Mouse (Mus musculus) right cerebral cortex, adult 2 months (tissue): ENCODE measurements around the gene Acat2.
"Not testable (repeated sequence)": the region's sequence is repeated elsewhere in the genome, so short reads cannot be mapped to it uniquely, and the experiment has no call there.

Source experiments
- DNase-seq, 2 experiments: peaks; one replicate each; pipeline ENCODE4 v3.0.0; 2021 to 2022; ENCODE audit warnings: low spot score in 2 of 2

Acat2 gene

DNA sequence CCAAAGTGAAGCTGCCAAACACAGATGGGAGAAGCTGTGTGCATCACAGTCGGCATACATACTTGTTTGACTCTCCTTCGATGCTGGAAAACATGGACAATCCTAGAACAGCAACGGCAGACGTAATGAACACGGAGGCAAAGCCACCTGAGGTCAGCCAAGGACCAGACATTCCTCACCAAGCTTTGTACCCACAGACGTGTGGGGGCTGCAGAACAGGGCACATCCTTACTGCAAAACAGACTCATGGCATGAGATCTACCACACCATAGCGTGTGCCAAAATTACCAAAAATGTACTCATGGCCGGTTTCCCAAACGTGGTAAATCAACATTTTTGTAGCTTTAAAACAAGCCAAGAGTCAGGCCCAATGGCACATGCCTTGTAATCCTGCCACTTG, 54.1 kb downstream of the Acat2 start:
- no peak for DNase-seq

DNA sequence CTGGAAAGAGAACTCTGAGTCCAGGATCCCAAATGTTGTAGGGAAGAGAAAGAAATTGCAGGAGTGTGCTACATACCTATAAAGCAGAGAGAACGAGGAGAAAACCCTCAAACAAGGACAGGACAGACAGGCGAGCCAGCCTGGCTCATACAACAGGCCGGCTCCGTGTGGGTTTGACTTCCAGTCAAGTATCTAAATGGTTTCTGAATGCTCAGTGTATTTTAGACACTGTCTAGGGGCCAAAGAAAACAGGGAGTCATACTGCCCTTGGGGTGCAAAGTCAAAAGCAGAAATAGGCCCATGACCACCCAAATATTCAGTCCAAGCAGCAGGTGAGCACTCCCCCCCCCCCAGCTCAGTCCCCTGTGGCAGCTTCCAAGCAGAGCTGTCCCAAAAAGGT, 54.7 kb downstream of the Acat2 start:
- DNase-seq, result no peak

DNA sequence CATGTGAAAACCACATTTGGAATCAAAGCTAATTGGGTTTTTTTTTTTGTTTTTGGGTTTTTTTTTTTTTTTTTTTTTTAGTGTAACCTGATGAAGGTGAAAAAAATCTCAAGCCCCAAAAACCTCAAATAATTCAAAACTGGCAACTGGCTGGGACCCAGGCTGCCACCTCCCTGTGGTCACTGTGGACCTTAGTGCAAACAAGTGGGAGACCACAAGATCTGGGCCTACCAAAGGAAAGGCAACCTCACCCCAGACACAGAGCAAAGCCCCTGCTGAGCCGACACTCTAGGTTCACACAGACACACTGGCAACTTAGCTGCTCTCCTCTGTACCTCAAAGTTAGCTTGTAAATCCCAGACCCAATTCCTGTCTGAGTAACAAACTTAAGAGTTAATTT, 56.2 kb downstream of the Acat2 start:
- DNase-seq, result no peak

DNA sequence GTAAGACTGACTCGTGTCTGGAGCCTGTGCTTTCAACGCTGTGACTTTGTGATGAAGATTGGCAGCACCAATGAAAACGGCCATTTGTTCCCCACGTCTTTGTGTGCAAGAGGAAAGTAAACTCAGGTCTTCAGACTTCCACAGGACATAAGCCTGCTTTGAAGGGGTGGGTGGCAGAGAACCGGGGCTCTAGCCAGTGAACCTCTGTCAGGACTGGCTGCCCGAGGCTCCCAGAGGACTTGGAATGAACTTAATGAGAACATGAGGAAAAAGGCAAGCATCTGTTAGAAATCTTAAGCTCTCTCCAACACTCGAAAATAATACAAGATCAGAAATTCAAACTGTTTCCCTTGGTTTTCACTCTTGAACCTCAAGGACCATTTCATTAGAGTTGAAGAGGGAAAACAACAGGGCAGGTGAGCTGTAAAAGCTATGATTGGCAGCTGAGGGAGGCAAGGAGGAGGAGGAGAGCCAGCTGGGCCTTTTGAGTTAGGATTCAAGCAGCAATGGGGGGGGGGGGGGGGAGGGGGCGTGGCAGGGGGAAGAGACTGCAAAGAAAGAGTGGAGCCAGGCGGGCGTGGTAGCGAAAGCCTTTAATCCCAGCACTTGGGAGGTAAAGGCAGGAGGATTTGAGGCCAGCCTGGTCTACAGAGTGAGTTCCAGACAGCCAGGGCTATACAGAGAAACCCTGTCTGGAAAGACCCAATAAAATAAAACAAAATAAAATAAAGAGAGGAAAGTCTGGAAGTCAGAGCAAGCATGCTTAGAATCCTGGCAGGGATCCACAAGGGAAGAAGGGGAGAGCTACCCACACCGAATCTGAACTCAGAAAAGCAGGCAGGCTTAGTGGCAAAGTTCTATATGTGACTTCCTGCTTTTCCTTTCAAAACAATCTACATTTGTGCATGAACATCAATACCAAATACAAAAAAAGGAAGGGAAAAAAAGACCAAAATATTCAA, 56.9 kb downstream of the Acat2 start:
- DNase-seq, result no peak

DNA sequence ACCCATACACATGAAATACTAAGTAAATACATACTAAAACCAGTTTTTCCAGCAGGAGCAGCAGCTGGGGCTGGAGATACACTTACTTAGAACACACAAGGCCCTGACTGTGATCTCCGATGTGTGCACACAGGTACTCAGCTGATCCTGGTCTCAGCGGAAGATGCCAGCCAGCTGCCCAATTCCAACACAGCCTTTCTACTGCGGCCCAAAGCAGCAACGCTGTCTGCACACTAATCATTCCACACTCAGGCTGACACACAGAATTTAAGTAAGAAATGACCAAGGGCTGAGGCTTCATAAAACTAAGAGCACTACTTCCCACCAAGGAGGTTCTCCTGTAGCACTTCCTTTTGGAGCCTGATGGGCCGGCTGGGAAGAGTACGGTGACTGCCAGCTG, 58.3 kb downstream of the Acat2 start:
- DNase-seq, result no peak

DNA sequence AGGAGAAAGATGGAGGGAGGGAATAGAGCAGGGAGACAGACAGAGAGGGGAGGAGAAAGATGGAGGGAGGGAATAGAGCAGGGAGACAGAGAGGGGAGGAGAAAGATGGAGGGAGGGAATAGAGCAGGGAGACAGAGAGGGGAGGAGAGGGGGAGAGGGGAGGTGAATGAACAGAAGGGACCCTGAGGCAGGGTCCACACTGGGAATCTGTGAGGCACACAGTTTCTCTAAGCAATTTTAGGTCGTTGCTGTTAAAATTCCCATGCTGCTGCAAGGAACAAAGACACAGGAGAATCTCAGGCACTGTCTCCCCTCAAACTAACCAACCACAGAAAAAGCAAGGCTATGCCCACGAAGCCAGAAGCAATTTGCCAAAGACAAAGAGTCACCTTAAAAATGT, 61.9 kb downstream of the Acat2 start:
- not testable (repeated sequence) for DNase-seq

DNA sequence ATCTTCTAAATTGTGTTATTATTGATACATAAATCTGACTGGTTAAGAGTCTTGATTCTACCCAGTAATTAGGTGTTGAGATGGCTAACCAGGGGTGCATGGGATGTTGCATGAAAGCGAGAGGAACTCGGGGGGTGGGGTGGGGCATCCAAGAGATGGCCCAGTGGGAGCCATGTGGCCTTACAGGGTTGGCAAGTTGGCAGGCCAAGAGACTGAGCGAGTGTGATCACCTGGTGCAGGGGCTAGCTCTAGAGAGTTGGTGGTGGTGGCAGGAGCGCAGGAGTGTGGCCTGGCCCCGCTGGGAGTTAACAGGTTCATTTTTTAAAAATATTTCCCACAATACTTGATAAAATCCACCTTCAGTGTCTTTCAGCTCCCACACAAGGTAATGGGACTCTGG, 62.9 kb downstream of the Acat2 start:
- no peak for DNase-seq
